ENCODE assay signal across 12 mouse cellular contexts in the genomic region with DNA sequence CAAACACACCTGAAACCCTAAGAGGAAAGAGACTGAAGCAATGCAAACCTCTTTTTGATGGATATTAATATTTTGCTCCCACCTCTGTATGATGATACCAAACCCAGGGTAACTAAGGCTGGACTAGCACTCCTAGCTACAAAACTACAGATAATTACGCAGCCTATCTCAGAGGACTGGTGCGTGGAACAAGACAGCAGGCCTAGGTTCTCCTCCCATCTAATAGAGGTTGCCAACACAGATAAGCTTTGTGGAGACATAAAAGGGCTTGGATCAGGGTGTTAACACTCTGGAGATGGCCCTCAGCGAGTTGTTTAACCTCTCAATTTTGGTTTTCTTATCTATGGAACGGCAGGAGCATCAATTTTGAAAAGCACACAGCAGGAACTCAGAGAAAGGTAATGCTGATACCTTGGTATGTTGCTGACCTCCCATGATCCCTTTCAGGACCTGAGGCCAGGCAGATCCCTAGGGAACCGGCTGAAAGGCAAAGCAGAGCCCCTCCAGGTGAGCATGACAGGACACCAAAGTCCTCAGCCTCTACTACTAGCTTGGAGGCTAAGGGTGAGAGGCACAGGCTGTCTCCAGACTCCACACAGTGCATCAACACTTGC. TPM values are rescaled to one million over a fixed set of nuclear protein-coding genes. Genes with fewer than 3 reads are reported as not detected.
DNase-seq lines count a peak whose midpoint lies in the region; ATAC-seq and TF ChIP-seq lines count a peak whose summit lies in the region.
"Had no signal": no experiment of that assay in that cellular context is flagged by ENCODE, and none has a peak within 500 bp of the region (broad histone marks: within the 10 kb centered on the region; RNA-seq: fewer than 3 reads in every experiment).

No protein-coding gene starts in this region.

- WGBS in hindbrain, embryonic 14.5 days: 55% methylated on average over 5 of the region's 5 CpGs
- 52% methylated on average over 5 of the region's 5 CpGs for WGBS in hindbrain, embryonic 10.5 days
- WGBS in limb, embryonic 12.5 days: 43% methylated on average over 5 of the region's 5 CpGs
- WGBS in midbrain, embryonic 16.5 days: 39% methylated on average over 5 of the region's 5 CpGs
- WGBS in kidney, embryonic 16.5 days: 58% methylated on average over 5 of the region's 5 CpGs
- WGBS in intestine, postnatal 0 days: 61% methylated on average over 5 of the region's 5 CpGs

- H3K9me3 ChIP-seq in hindbrain, embryonic 14.5 days (ENCODE audit: control insufficient read depth, low read length): no peaks in the 10 kb centered on the region
- H3K9me3 ChIP-seq in hindbrain, embryonic 10.5 days: no peaks in the 10 kb centered on the region
- no peaks in the 10 kb centered on the region for H3K9me3 ChIP-seq in limb, embryonic 12.5 days
- no peaks in the 10 kb centered on the region for H3K9me3 ChIP-seq in midbrain, embryonic 16.5 days (replicated peaks; ENCODE audit: control insufficient read depth, low read length, poor library complexity, severe bottlenecking)
- H3K9me3 ChIP-seq in kidney, embryonic 16.5 days (ENCODE audit: low read length): no peaks in the 10 kb centered on the region
- no peaks in the 10 kb centered on the region for H3K9me3 ChIP-seq in intestine, postnatal 0 days (ENCODE audit: control insufficient read depth)

- no peaks in the 10 kb centered on the region for H3K36me3 ChIP-seq in hindbrain, embryonic 14.5 days (replicated peaks; ENCODE audit: control insufficient read depth, insufficient read depth)
- peaks cover 22% of the 10 kb centered on the region for H3K36me3 ChIP-seq in hindbrain, embryonic 10.5 days
- H3K36me3 ChIP-seq in limb, embryonic 12.5 days: peaks cover 13% of the 10 kb centered on the region
- H3K36me3 ChIP-seq in midbrain, embryonic 16.5 days (ENCODE audit: control insufficient read depth, insufficient read depth, low read length): no peaks in the 10 kb centered on the region
- 0 out of 2 replicates have a peak, but pooled peaks cover 3% of the 10 kb centered on the region for H3K36me3 ChIP-seq in kidney, embryonic 16.5 days (ENCODE audit: insufficient read depth, low read length)
- no peaks in the 10 kb centered on the region for H3K36me3 ChIP-seq in intestine, postnatal 0 days (ENCODE audit: control insufficient read depth, insufficient read depth)

- no peaks in the 10 kb centered on the region for H3K27me3 ChIP-seq in hindbrain, embryonic 14.5 days (ENCODE audit: control insufficient read depth, insufficient read depth, low read length)
- no peaks in the 10 kb centered on the region for H3K27me3 ChIP-seq in hindbrain, embryonic 10.5 days (ENCODE audit: insufficient read depth, poor library complexity, severe bottlenecking)
- H3K27me3 ChIP-seq in limb, embryonic 12.5 days: no peaks in the 10 kb centered on the region
- H3K27me3 ChIP-seq in midbrain, embryonic 16.5 days (ENCODE audit: control insufficient read depth, insufficient read depth, low read depth, low read length): no peaks in the 10 kb centered on the region
- H3K27me3 ChIP-seq in kidney, embryonic 16.5 days (ENCODE audit: insufficient read depth, low read length): no peaks in the 10 kb centered on the region
- H3K27me3 ChIP-seq in intestine, postnatal 0 days (replicated peaks; ENCODE audit: control insufficient read depth, insufficient read depth, low read length): peaks cover 5% of the 10 kb centered on the region

- no peak for ATAC-seq in hindbrain, embryonic 14.5 days (ENCODE audit: low FRiP score)
- ATAC-seq in limb, embryonic 12.5 days (ENCODE audit: insufficient number of reproducible peaks, insufficient read depth, low FRiP score, low TSS enrichment, low read depth): no peak
- no peak for ATAC-seq in midbrain, embryonic 16.5 days
- ATAC-seq in kidney, embryonic 16.5 days (ENCODE audit: low FRiP score, low TSS enrichment): no peak
- ATAC-seq in intestine, postnatal 0 days: no peak

- no peak for TF ChIP-seq POLR2A in embryonic fibroblast, embryonic 13.5 days (IDR thresholded peaks at IDR 0.05; ENCODE audit: low read depth, low read length)

- no peak overlapping the region for H3K4me3 ChIP-seq in hindbrain, embryonic 14.5 days (replicated peaks; ENCODE audit: low read length)
- no peak overlapping the region for H3K4me3 ChIP-seq in hindbrain, embryonic 10.5 days
- no peak overlapping the region for H3K4me3 ChIP-seq in embryonic fibroblast, embryonic 13.5 days (ENCODE audit: insufficient read depth, low read length)
- H3K4me3 ChIP-seq in limb, embryonic 12.5 days (replicated peaks): no peak overlapping the region
- no peak overlapping the region for H3K4me3 ChIP-seq in midbrain, embryonic 16.5 days (ENCODE audit: low read depth, low read length)
- no peak overlapping the region for H3K4me3 ChIP-seq in kidney, embryonic 16.5 days (ENCODE audit: low read length)
- no peak overlapping the region for H3K4me3 ChIP-seq in intestine, postnatal 0 days (ENCODE audit: low read depth, low read length)

- H3K27ac ChIP-seq in hindbrain, embryonic 14.5 days: no peak overlapping the region
- no peak overlapping the region for H3K27ac ChIP-seq in hindbrain, embryonic 10.5 days
- H3K27ac ChIP-seq in embryonic fibroblast, embryonic 13.5 days (ENCODE audit: insufficient read depth, low read length): peak overlapping the region; percentile 10; the same call in 1 of the 2 replicates
- H3K27ac ChIP-seq in limb, embryonic 12.5 days: 0 out of 2 replicates have a peak overlapping the region, but pooled peaks have one; percentile 9
- no peak overlapping the region for H3K27ac ChIP-seq in midbrain, embryonic 16.5 days (ENCODE audit: low read length)
- no peak overlapping the region for H3K27ac ChIP-seq in kidney, embryonic 16.5 days (ENCODE audit: low read length)
- no peak overlapping the region for H3K27ac ChIP-seq in intestine, postnatal 0 days (ENCODE audit: low read depth, low read length)

- peaks cover 49% of the 10 kb centered on the region for H3K4me1 ChIP-seq in hindbrain, embryonic 14.5 days (replicated peaks; ENCODE audit: control insufficient read depth, insufficient read depth, low read length)
- peaks cover 87% of the 10 kb centered on the region for H3K4me1 ChIP-seq in hindbrain, embryonic 10.5 days (replicated peaks)
- peaks cover 24% of the 10 kb centered on the region for H3K4me1 ChIP-seq in embryonic fibroblast, embryonic 13.5 days (ENCODE audit: control insufficient read depth, insufficient read depth, low read length)
- peaks cover 80% of the 10 kb centered on the region for H3K4me1 ChIP-seq in limb, embryonic 12.5 days (replicated peaks)
- H3K4me1 ChIP-seq in midbrain, embryonic 16.5 days (ENCODE audit: control insufficient read depth, insufficient read depth, low read length): peaks cover 61% of the 10 kb centered on the region
- peaks cover 75% of the 10 kb centered on the region for H3K4me1 ChIP-seq in kidney, embryonic 16.5 days (ENCODE audit: insufficient read depth, low read length)
- no peaks in the 10 kb centered on the region for H3K4me1 ChIP-seq in intestine, postnatal 0 days (replicated peaks; ENCODE audit: control insufficient read depth, insufficient read depth, low read length)

- H3K9ac ChIP-seq in hindbrain, embryonic 14.5 days: no peak overlapping the region
- H3K9ac ChIP-seq in limb, embryonic 12.5 days (replicated peaks): no peak overlapping the region
- no peak overlapping the region for H3K9ac ChIP-seq in midbrain, embryonic 16.5 days (ENCODE audit: low read depth, low read length)
- H3K9ac ChIP-seq in kidney, embryonic 16.5 days (replicated peaks; ENCODE audit: low read length): no peak overlapping the region
- no peak overlapping the region for H3K9ac ChIP-seq in intestine, postnatal 0 days (ENCODE audit: low read depth, low read length)

- no peak for TF ChIP-seq CTCF in embryonic fibroblast, embryonic 13.5 days (IDR thresholded peaks at IDR 0.05; ENCODE audit: borderline replicate concordance, insufficient read depth, low read length)
- TF ChIP-seq CTCF in intestine, postnatal 0 days (IDR thresholded peaks at IDR 0.05; ENCODE audit: low read depth): no peak

- DNase-seq in hindbrain, embryonic 14.5 days (ENCODE audit: low spot score): no peak
- DNase-seq in hindbrain, embryonic 10.5 days (ENCODE audit: low spot score): no peak
- DNase-seq in urinary bladder, postnatal 36 days (ENCODE audit: low spot score in 2 of 2): no peak
- DNase-seq: cerebellum, postnatal 10 days; heart, postnatal 10 days; kidney, postnatal 4 days; thymus, postnatal 14 days had no signal

- peak overlapping the region; percentile 65 for H3K4me2 ChIP-seq in hindbrain, embryonic 14.5 days (replicated peaks)
- peak overlapping the region; percentile 26; the same call in 1 of the 2 replicates for H3K4me2 ChIP-seq in limb, embryonic 12.5 days
- peak overlapping the region; percentile 25; the same call in 1 of the 2 replicates for H3K4me2 ChIP-seq in midbrain, embryonic 16.5 days (ENCODE audit: low read length)
- no peak overlapping the region for H3K4me2 ChIP-seq in kidney, embryonic 16.5 days (replicated peaks; ENCODE audit: low read depth, low read length)
- H3K4me2 ChIP-seq in intestine, postnatal 0 days (replicated peaks; ENCODE audit: low read depth): no peak overlapping the region

RNA-seq across cellular contexts. Expression of gene Kirrel, which starts 5.0 kb away (rescaled TPM):
- 3.8 and 4.1 TPM in 2 replicates for polyA plus RNA-seq in hindbrain, embryonic 14.5 days (2014; fragmentation: Nextera tagmentation; extraction: Ambion mirVana)
- 11.7 and 13.0 TPM in 2 replicates for polyA plus RNA-seq in hindbrain, embryonic 10.5 days (2016; fragmentation: Nextera tagmentation; extraction: Ambion mirVana)
- polyA plus RNA-seq in embryonic fibroblast, embryonic 13.5 days (2011; ENCODE audit: insufficient read length, low read depth, missing spikeins): 89.7 and 101 TPM in 2 replicates
- polyA plus RNA-seq in limb, embryonic 12.5 days (2016; fragmentation: Nextera tagmentation; extraction: Ambion mirVana): 17.5 and 22.1 TPM in 2 replicates
- polyA plus RNA-seq in midbrain, embryonic 16.5 days (2015; fragmentation: Nextera tagmentation; extraction: Ambion mirVana): 5.6 and 6.9 TPM in 2 replicates
- polyA plus RNA-seq in kidney, embryonic 16.5 days (2015; fragmentation: Nextera tagmentation; extraction: Ambion mirVana): 16.4 and 18.6 TPM in 2 replicates
- polyA plus RNA-seq in intestine, postnatal 0 days (2015; fragmentation: Nextera tagmentation; extraction: Ambion mirVana): 3.8 and 4.4 TPM in 2 replicates

Comparison
In these comparisons a context has a peak if more than half of its experiments do, and no peak if none do; other contexts are left out.
1. H3K27ac ChIP-seq: peak in embryonic fibroblast, embryonic 13.5 days (single experiment) and limb, embryonic 12.5 days (single experiment); none in hindbrain, embryonic 14.5 days (single experiment), hindbrain, embryonic 10.5 days (single experiment), midbrain, embryonic 16.5 days (single experiment), kidney, embryonic 16.5 days (single experiment) and intestine, postnatal 0 days (single experiment).
2. H3K4me2 ChIP-seq: peak in hindbrain, embryonic 14.5 days (single experiment), limb, embryonic 12.5 days (single experiment) and midbrain, embryonic 16.5 days (single experiment); none in kidney, embryonic 16.5 days (single experiment) and intestine, postnatal 0 days (single experiment).